Comparison of ENCODE assay signal across 8 mouse cellular contexts in genomic region chrX:152143941-152144741, GRCm38 (mm10). TPM values are rescaled to one million over a fixed set of nuclear protein-coding genes. Genes with fewer than 3 reads are reported as not detected.
A peak's percentile ranks its signal among the peaks of the same experiment; 100 is the strongest.
DNase-seq lines count a peak whose midpoint lies in the region; ATAC-seq and TF ChIP-seq lines count a peak whose summit lies in the region.

Iqsec2 (plus strand) TSS chrX:152144268.

- 3% methylated on average over 33 of the region's 78 CpGs for WGBS in kidney, adult 2 months
- 5% methylated on average over 35 of the region's 78 CpGs for WGBS in forebrain, embryonic 12.5 days
- WGBS in stomach, postnatal 0 days, result 8% methylated on average over 12 of the region's 78 CpGs

- intact Hi-C loops in heart, postnatal 36 days (cut with DNase I), result loop anchor here (10.0 kb wide), 3 partner anchors 129 to 1669 kb away; partner anchors contain the start of genes Huwe1, Ribc1 and Smc1a

- peak within 1 kb of the TSS; percentile 77 for H3K4me2 ChIP-seq in forebrain, embryonic 12.5 days
- H3K4me2 ChIP-seq in stomach, postnatal 0 days (replicated peaks; ENCODE audit: low read depth), result peak within 1 kb of the TSS; percentile 73

- no peaks in the 10 kb centered on the region for H3K36me3 ChIP-seq in kidney, adult 2 months (ENCODE audit: control insufficient read depth, insufficient read depth, low read length)
- no peaks in the 10 kb centered on the region for H3K36me3 ChIP-seq in forebrain, embryonic 12.5 days (replicated peaks)
- H3K36me3 ChIP-seq in stomach, postnatal 0 days (ENCODE audit: control insufficient read depth, insufficient read depth, low read length), result no peaks in the 10 kb centered on the region

- DNase-seq in kidney, adult 2 months, result peak; percentile 33
- DNase-seq in kidney, adult 9 months, result no peak
- peak; percentile 63 for DNase-seq in adrenal gland, postnatal 10 days
- peak; percentile 40 to 51 for DNase-seq in heart, postnatal 36 days
- no peak for DNase-seq in left cerebral cortex, adult 8-10 months (ENCODE audit: low spot score in 2 of 2)
- DNase-seq in stomach, postnatal 0 days (ENCODE audit: low spot score), result peak; percentile 46

- H3K9me3 ChIP-seq in forebrain, embryonic 12.5 days, result no peaks in the 10 kb centered on the region
- H3K9me3 ChIP-seq in stomach, postnatal 0 days (ENCODE audit: control insufficient read depth, low read length), result no peaks in the 10 kb centered on the region

- ATAC-seq in forebrain, embryonic 12.5 days (ENCODE audit: low FRiP score), result peak; percentile 75
- ATAC-seq in megakaryocyte, adult 5-6 weeks (ENCODE audit: poor library complexity, severe bottlenecking), result 0 out of 2 replicates have a peak, but pooled peaks have one; percentile 21
- peak; percentile 72 for ATAC-seq in stomach, postnatal 0 days (ENCODE audit: low FRiP score, low TSS enrichment)

- H3K9ac ChIP-seq in forebrain, embryonic 12.5 days, result peak within 1 kb of the TSS; percentile 65
- peak within 1 kb of the TSS; percentile 63 for H3K9ac ChIP-seq in stomach, postnatal 0 days (ENCODE audit: low read length)

- H3K27ac ChIP-seq in kidney, adult 2 months (ENCODE audit: insufficient read depth, low read depth, low read length), result no peak within 1 kb of the TSS; the same call in 1 of the 2 replicates
- 0 out of 2 replicates have a peak within 1 kb of the TSS, but pooled peaks have one; percentile 19 for H3K27ac ChIP-seq in forebrain, embryonic 12.5 days
- H3K27ac ChIP-seq in stomach, postnatal 0 days (replicated peaks), result no peak within 1 kb of the TSS; the same call in 1 of the 2 replicates

- H3K27me3 ChIP-seq in kidney, adult 2 months (replicated peaks; ENCODE audit: control insufficient read depth, insufficient read depth, low read length), result no peaks in the 10 kb centered on the region
- H3K27me3 ChIP-seq in forebrain, embryonic 12.5 days, result peaks cover 83% of the 10 kb centered on the region
- H3K27me3 ChIP-seq in stomach, postnatal 0 days (ENCODE audit: control insufficient read depth, insufficient read depth, low read length), result no peaks in the 10 kb centered on the region; the same call in 1 of the 2 replicates

- H3K4me3 ChIP-seq in kidney, adult 2 months (ENCODE audit: insufficient read depth, low read depth, low read length), result peak within 1 kb of the TSS; percentile 87
- H3K4me3 ChIP-seq in forebrain, embryonic 12.5 days (replicated peaks), result peak within 1 kb of the TSS; percentile 66
- H3K4me3 ChIP-seq in stomach, postnatal 0 days (ENCODE audit: low read depth, low read length), result peak within 1 kb of the TSS; percentile 58

- TF ChIP-seq POLR2A in kidney, adult 2 months (IDR thresholded peaks at IDR 0.05; ENCODE audit: low read depth, low read length), result no peak

- TF ChIP-seq EP300 in stomach, postnatal 0 days (optimal IDR thresholded peaks at IDR 0.05), result no peak

- peaks cover 3% of the 10 kb centered on the region; the same call in 1 of the 2 replicates for H3K4me1 ChIP-seq in kidney, adult 2 months (ENCODE audit: control insufficient read depth, insufficient read depth, low read length)
- H3K4me1 ChIP-seq in forebrain, embryonic 12.5 days, result 0 out of 2 replicates have a peak, but pooled peaks cover 2% of the 10 kb centered on the region
- no peaks in the 10 kb centered on the region for H3K4me1 ChIP-seq in stomach, postnatal 0 days (replicated peaks; ENCODE audit: control insufficient read depth, insufficient read depth)

- no peak for TF ChIP-seq CTCF in kidney, adult 2 months (conservative IDR thresholded peaks at IDR 0.05; ENCODE audit: insufficient read depth, insufficient read length, low read depth, low read length)
- TF ChIP-seq CTCF in stomach, postnatal 0 days (IDR thresholded peaks at IDR 0.05; ENCODE audit: low read depth), result no peak

RNA-seq across cellular contexts. Expression of gene Iqsec2, which starts in this region (rescaled TPM):
- polyA plus RNA-seq in kidney, adult 2 months (2012; rRNA removed), result 80.1 and 89.8 TPM in 2 replicates
- total RNA-seq in adrenal gland, postnatal 10 days (2021), result 10 to 100 TPM; 25.3 to 30.0 TPM
- polyA plus RNA-seq in forebrain, embryonic 12.5 days (2016; fragmentation: Nextera tagmentation; extraction: Ambion mirVana), result 2.8 and 3.0 TPM in 2 replicates
- 10 to 100 TPM; 73.3 to 85.1 TPM for total RNA-seq in heart, postnatal 36 days (2021)
- total RNA-seq in left cerebral cortex, adult 8-10 months (2022), result 100 to 1,000 TPM; 134 to 144 (median 138) TPM
- 9.0 and 10.5 TPM in 2 replicates for total RNA-seq in megakaryocyte, adult 5-6 weeks (2015)
- 5.1 and 8.7 TPM in 2 replicates for total RNA-seq in megakaryocyte, adult 5-6 weeks (2017)
- 3.6 TPM in 2 replicates for polyA plus RNA-seq in stomach, postnatal 0 days (2015; fragmentation: Nextera tagmentation; extraction: Ambion mirVana)

Comparison
In these comparisons a context has a peak if more than half of its experiments do, and no peak if none do; other contexts are left out.
1. RNA of gene Iqsec2 (polyA plus RNA-seq): 80.1 to 89.8 TPM in kidney, adult 2 months; 3.6 TPM in stomach, postnatal 0 days and 2.8 to 3.0 TPM in forebrain, embryonic 12.5 days; every median in the first group is over 10 times any median in the second.
2. DNase-seq: peak in kidney, adult 2 months (single experiment), adrenal gland, postnatal 10 days (single experiment), heart, postnatal 36 days (2 of 2) and stomach, postnatal 0 days (single experiment); none in kidney, adult 9 months (single experiment) and left cerebral cortex, adult 8-10 months (0 of 2).
3. ATAC-seq: peak in every context shown above with its lines; median percentile 75 in forebrain, embryonic 12.5 days; 72 in stomach, postnatal 0 days; 21 in megakaryocyte, adult 5-6 weeks.
4. Peak in every context shown above with its lines, with median percentiles within 50 percentile points of each other: H3K4me3 ChIP-seq.